Comparison of ENCODE assay signal across 9 mouse cellular contexts in the genomic region with DNA sequence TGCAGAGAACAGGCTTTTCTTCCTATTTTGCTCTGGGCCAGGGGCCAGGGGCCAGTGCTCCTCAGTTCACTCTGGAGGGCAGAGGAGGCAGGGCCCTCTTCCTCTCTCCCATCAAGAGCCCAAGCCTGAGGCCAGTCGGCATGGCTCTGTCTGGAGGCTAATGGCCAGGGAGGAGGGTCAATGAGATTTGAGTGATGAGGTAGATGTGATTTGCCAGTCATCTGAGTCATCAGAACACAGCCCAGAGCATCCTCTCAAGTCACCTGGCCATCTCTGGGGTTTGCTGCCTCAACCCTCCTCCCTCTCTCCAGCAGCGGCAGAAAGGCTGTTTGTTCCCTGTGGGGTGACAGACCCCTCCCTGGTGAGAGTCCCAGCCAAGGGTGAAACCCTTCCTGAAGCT. TPM values are rescaled to one million over a fixed set of nuclear protein-coding genes. Genes with fewer than 3 reads are reported as not detected.
DNase-seq lines count a peak whose midpoint lies in the region; ATAC-seq and TF ChIP-seq lines count a peak whose summit lies in the region.
"Had no signal": no experiment of that assay in that cellular context is flagged by ENCODE, and none has a peak within 500 bp of the region (broad histone marks: within the 10 kb centered on the region; RNA-seq: fewer than 3 reads in every experiment).

No protein-coding gene starts in this region.

- H3K36me3 ChIP-seq in kidney, embryonic 16.5 days (ENCODE audit: insufficient read depth, low read length): no peaks in the 10 kb centered on the region
- 0 out of 2 replicates have a peak, but pooled peaks cover 6% of the 10 kb centered on the region for H3K36me3 ChIP-seq in embryonic facial prominence, embryonic 15.5 days
- no peaks in the 10 kb centered on the region for H3K36me3 ChIP-seq in hindbrain, postnatal 0 days (ENCODE audit: insufficient read depth, low read length)
- no peaks in the 10 kb centered on the region for H3K36me3 ChIP-seq in midbrain, embryonic 16.5 days (ENCODE audit: control insufficient read depth, insufficient read depth, low read length)

- no peak for TF ChIP-seq CTCF in hindbrain, postnatal 0 days (IDR thresholded peaks at IDR 0.05; ENCODE audit: low read depth)

- H3K4me3 ChIP-seq in kidney, embryonic 16.5 days (ENCODE audit: low read length): peak overlapping the region; percentile 60
- peak overlapping the region; percentile 64 for H3K4me3 ChIP-seq in embryonic facial prominence, embryonic 15.5 days (replicated peaks)
- H3K4me3 ChIP-seq in hindbrain, postnatal 0 days (ENCODE audit: low read length): 0 out of 2 replicates have a peak overlapping the region, but pooled peaks have one; percentile 42
- H3K4me3 ChIP-seq in midbrain, embryonic 16.5 days (ENCODE audit: low read depth, low read length): no peak overlapping the region

- H3K9ac ChIP-seq in kidney, embryonic 16.5 days (replicated peaks; ENCODE audit: low read length): peak overlapping the region; percentile 76; the same call in 1 of the 2 replicates
- no peak overlapping the region for H3K9ac ChIP-seq in embryonic facial prominence, embryonic 15.5 days
- H3K9ac ChIP-seq in hindbrain, postnatal 0 days (replicated peaks; ENCODE audit: low read length): no peak overlapping the region
- H3K9ac ChIP-seq in midbrain, embryonic 16.5 days (ENCODE audit: low read depth, low read length): no peak overlapping the region

- 10% methylated on average over 2 of the region's 2 CpGs for WGBS in kidney, embryonic 16.5 days
- 27% methylated on average over 2 of the region's 2 CpGs for WGBS in embryonic facial prominence, embryonic 15.5 days
- 10% methylated on average over 2 of the region's 2 CpGs for WGBS in hindbrain, postnatal 0 days
- 22% methylated on average over 2 of the region's 2 CpGs for WGBS in midbrain, embryonic 16.5 days

- intact Hi-C loops in left cerebral cortex, postnatal 4 days (cut with DNase I): no loop called here

- H3K4me1 ChIP-seq in kidney, embryonic 16.5 days (ENCODE audit: insufficient read depth, low read length): peaks cover 73% of the 10 kb centered on the region
- H3K4me1 ChIP-seq in embryonic facial prominence, embryonic 15.5 days: peaks cover 60% of the 10 kb centered on the region
- peaks cover 8% of the 10 kb centered on the region for H3K4me1 ChIP-seq in hindbrain, postnatal 0 days (ENCODE audit: insufficient read depth, low read length)
- peaks cover 22% of the 10 kb centered on the region for H3K4me1 ChIP-seq in midbrain, embryonic 16.5 days (ENCODE audit: control insufficient read depth, insufficient read depth, low read length)

- H3K27me3 ChIP-seq in kidney, embryonic 16.5 days (ENCODE audit: insufficient read depth, low read length): peaks cover 4% of the 10 kb centered on the region; the same call in 1 of the 2 replicates
- H3K27me3 ChIP-seq in embryonic facial prominence, embryonic 15.5 days: peaks cover 17% of the 10 kb centered on the region
- H3K27me3 ChIP-seq in hindbrain, postnatal 0 days (ENCODE audit: insufficient read depth, low read length): peaks cover 21% of the 10 kb centered on the region; the same call in 1 of the 2 replicates
- peaks cover 42% of the 10 kb centered on the region for H3K27me3 ChIP-seq in midbrain, embryonic 16.5 days (ENCODE audit: control insufficient read depth, insufficient read depth, low read depth, low read length)

- DNase-seq in kidney, adult 18-20 months: no peak
- no peak for DNase-seq in hindbrain, postnatal 0 days (ENCODE audit: low spot score)
- no peak for DNase-seq in right cerebral cortex, adult 18-20 months
- no peak for DNase-seq in left cerebral cortex, postnatal 4 days

- H3K9me3 ChIP-seq in kidney, embryonic 16.5 days (ENCODE audit: low read length): no peaks in the 10 kb centered on the region
- H3K9me3 ChIP-seq in embryonic facial prominence, embryonic 15.5 days (replicated peaks): no peaks in the 10 kb centered on the region
- no peaks in the 10 kb centered on the region for H3K9me3 ChIP-seq in hindbrain, postnatal 0 days (ENCODE audit: low read length)
- H3K9me3 ChIP-seq in midbrain, embryonic 16.5 days (replicated peaks; ENCODE audit: control insufficient read depth, low read length, poor library complexity, severe bottlenecking): no peaks in the 10 kb centered on the region

- H3K4me2 ChIP-seq in kidney, embryonic 16.5 days (replicated peaks; ENCODE audit: low read depth, low read length): peak overlapping the region; percentile 88
- peak overlapping the region; percentile 92 for H3K4me2 ChIP-seq in embryonic facial prominence, embryonic 15.5 days (replicated peaks)
- peak overlapping the region; percentile 63 for H3K4me2 ChIP-seq in hindbrain, postnatal 0 days (ENCODE audit: low read depth, low read length)
- H3K4me2 ChIP-seq in midbrain, embryonic 16.5 days (ENCODE audit: low read length): peak overlapping the region; percentile 77; the same call in 1 of the 2 replicates

- peak overlapping the region; percentile 90 for H3K27ac ChIP-seq in kidney, embryonic 16.5 days (ENCODE audit: low read length)
- H3K27ac ChIP-seq in embryonic facial prominence, embryonic 15.5 days (replicated peaks): peak overlapping the region; percentile 81; the same call in 1 of the 2 replicates
- H3K27ac ChIP-seq in hindbrain, postnatal 0 days: peak overlapping the region; percentile 32; the same call in 1 of the 2 replicates
- no peak overlapping the region for H3K27ac ChIP-seq in midbrain, embryonic 16.5 days (ENCODE audit: low read length)

- ATAC-seq in kidney, embryonic 16.5 days (ENCODE audit: low FRiP score, low TSS enrichment): no peak
- ATAC-seq in embryonic facial prominence, embryonic 15.5 days (ENCODE audit: insufficient number of reproducible peaks, low FRiP score, low TSS enrichment, low read depth): no peak
- no peak for ATAC-seq in hindbrain, postnatal 0 days
- no peak for ATAC-seq in midbrain, embryonic 16.5 days

RNA-seq across cellular contexts. Expression of a gene that starts 1.0 kb away (rescaled TPM):
- 54.3 and 60.3 TPM in 2 replicates for polyA plus RNA-seq in kidney, embryonic 16.5 days (2015; fragmentation: Nextera tagmentation; extraction: Ambion mirVana)
- polyA plus RNA-seq in embryonic facial prominence, embryonic 15.5 days (2015; fragmentation: Nextera tagmentation; extraction: Ambion mirVana): 38.7 and 42.1 TPM in 2 replicates
- total RNA-seq in hindbrain, postnatal 0 days (2014; rRNA removed): 23.7 and 29.5 TPM in 2 replicates
- 8.0 and 9.0 TPM in 2 replicates for polyA plus RNA-seq in hindbrain, postnatal 0 days (2015; fragmentation: Nextera tagmentation; extraction: Ambion mirVana)
- polyA plus RNA-seq in midbrain, embryonic 16.5 days (2015; fragmentation: Nextera tagmentation; extraction: Ambion mirVana): 9.6 and 10.5 TPM in 2 replicates
- total RNA-seq in left cerebral cortex, postnatal 4 days (2021): 10 to 100 TPM; 13.7 to 16.9 TPM

RNA-seq across cellular contexts. Expression of a gene that starts 20.0 kb away (rescaled TPM):
- 75.0 and 87.0 TPM in 2 replicates for polyA plus RNA-seq in kidney, embryonic 16.5 days (2015; fragmentation: Nextera tagmentation; extraction: Ambion mirVana)
- 68.0 and 69.8 TPM in 2 replicates for polyA plus RNA-seq in embryonic facial prominence, embryonic 15.5 days (2015; fragmentation: Nextera tagmentation; extraction: Ambion mirVana)
- total RNA-seq in hindbrain, postnatal 0 days (2014; rRNA removed): 17.5 and 24.3 TPM in 2 replicates
- 38.0 and 41.1 TPM in 2 replicates for polyA plus RNA-seq in hindbrain, postnatal 0 days (2015; fragmentation: Nextera tagmentation; extraction: Ambion mirVana)
- polyA plus RNA-seq in midbrain, embryonic 16.5 days (2015; fragmentation: Nextera tagmentation; extraction: Ambion mirVana): 25.6 and 26.0 TPM in 2 replicates
- total RNA-seq in left cerebral cortex, postnatal 4 days (2021): 10 to 100 TPM; 31.1 to 33.1 TPM

RNA-seq across cellular contexts. Expression of a gene that starts 20.0 kb away (rescaled TPM):
- 0.22 and 0.25 TPM in 2 replicates for polyA plus RNA-seq in kidney, embryonic 16.5 days (2015; fragmentation: Nextera tagmentation; extraction: Ambion mirVana)
- polyA plus RNA-seq in embryonic facial prominence, embryonic 15.5 days (2015; fragmentation: Nextera tagmentation; extraction: Ambion mirVana): 0.27 and 0.46 TPM in 2 replicates
- total RNA-seq in hindbrain, postnatal 0 days (2014; rRNA removed): not detected in 2 replicates
- 0.21 TPM in 1 of 2 replicates, not detected in the other for polyA plus RNA-seq in hindbrain, postnatal 0 days (2015; fragmentation: Nextera tagmentation; extraction: Ambion mirVana)
- polyA plus RNA-seq in midbrain, embryonic 16.5 days (2015; fragmentation: Nextera tagmentation; extraction: Ambion mirVana): 0.10 and 0.15 TPM in 2 replicates
- total RNA-seq in left cerebral cortex, postnatal 4 days (2021): under 1 TPM in 1 of 2 experiments, not detected in 1; 0.44 TPM
- total RNA-seq: neutrophil, adult 5-6 weeks had no signal
- polyA plus RNA-seq: large intestine, adult 2 months had no signal

RNA-seq across cellular contexts. Expression of a gene that starts 26.2 kb away (rescaled TPM):
- 4.7 and 5.7 TPM in 2 replicates for polyA plus RNA-seq in kidney, embryonic 16.5 days (2015; fragmentation: Nextera tagmentation; extraction: Ambion mirVana)
- polyA plus RNA-seq in embryonic facial prominence, embryonic 15.5 days (2015; fragmentation: Nextera tagmentation; extraction: Ambion mirVana): 5.3 and 6.0 TPM in 2 replicates
- total RNA-seq in hindbrain, postnatal 0 days (2014; rRNA removed): 36.7 and 39.5 TPM in 2 replicates
- polyA plus RNA-seq in hindbrain, postnatal 0 days (2015; fragmentation: Nextera tagmentation; extraction: Ambion mirVana): 12.3 and 12.8 TPM in 2 replicates
- polyA plus RNA-seq in midbrain, embryonic 16.5 days (2015; fragmentation: Nextera tagmentation; extraction: Ambion mirVana): 4.6 and 5.5 TPM in 2 replicates
- 10 to 100 TPM in 1 of 2 experiments, 1 to 10 TPM in 1; 5.3 to 10.6 TPM for total RNA-seq in left cerebral cortex, postnatal 4 days (2021)
- total RNA-seq: neutrophil, adult 5-6 weeks had no signal

RNA-seq across cellular contexts. Expression of a gene that starts 31.8 kb away (rescaled TPM):
- 0.10 and 0.25 TPM in 2 replicates for polyA plus RNA-seq in kidney, embryonic 16.5 days (2015; fragmentation: Nextera tagmentation; extraction: Ambion mirVana)
- polyA plus RNA-seq in embryonic facial prominence, embryonic 15.5 days (2015; fragmentation: Nextera tagmentation; extraction: Ambion mirVana): 0.08 and 0.20 TPM in 2 replicates
- 2.8 and 4.0 TPM in 2 replicates for total RNA-seq in hindbrain, postnatal 0 days (2014; rRNA removed)
- 0.24 and 0.50 TPM in 2 replicates for polyA plus RNA-seq in hindbrain, postnatal 0 days (2015; fragmentation: Nextera tagmentation; extraction: Ambion mirVana)
- polyA plus RNA-seq in midbrain, embryonic 16.5 days (2015; fragmentation: Nextera tagmentation; extraction: Ambion mirVana): 0.15 and 0.16 TPM in 2 replicates
- total RNA-seq in left cerebral cortex, postnatal 4 days (2021): not detected
- total RNA-seq: neutrophil, adult 5-6 weeks had no signal
- polyA plus RNA-seq: large intestine, adult 2 months had no signal
